Mouse (Mus musculus) naive thymus-derived CD4-positive, alpha-beta T cell, adult 2 months (primary cell): ENCODE measurements around the gene Gm45837.

Source experiments
- DNase-seq: peaks from one replicate; pipeline ENCODE4 v3.0.0-alpha.2; 2011; ENCODE audit warnings: low read depth

Gene Gm45837

GRCm38 (mm10) chr7:101391909-101392479 is 18.7 kb upstream of the Gm45837 start:
- DNase-seq = no peak

GRCm38 (mm10) chr7:101393015-101393414 is 17.7 kb upstream of the Gm45837 start:
- no peak for DNase-seq

GRCm38 (mm10) chr7:101393694-101394504 is 16.8 kb upstream of the Gm45837 start:
- DNase-seq = no peak

- no peak for DNase-seq
These were observed 16.1 kb upstream of the Gm45837 start for GRCm38 (mm10) chr7:101394569-101394968.

GRCm38 (mm10) chr7:101395471-101395870 is 15.2 kb upstream of the Gm45837 start:
- no peak for DNase-seq

- no peak for DNase-seq
These were observed 13.5 kb upstream of the Gm45837 start for GRCm38 (mm10) chr7:101397175-101397574.

- no peak for DNase-seq
These were observed 9.2 kb upstream of the Gm45837 start for GRCm38 (mm10) chr7:101401510-101401909.

GRCm38 (mm10) chr7:101403831-101404230 is 6.9 kb upstream of the Gm45837 start:
- DNase-seq = no peak

- DNase-seq = peak; percentile 93
These were observed 2.1 kb downstream of the Gm45837 start for GRCm38 (mm10) chr7:101412796-101413195.

- DNase-seq = peak; percentile 38
These were observed 3.5 kb downstream of the Gm45837 start for GRCm38 (mm10) chr7:101414209-101414608.

- DNase-seq = no peak
These were observed 4.2 kb downstream of the Gm45837 start for GRCm38 (mm10) chr7:101414661-101415511.

- DNase-seq = no peak
These were observed 4.9 kb downstream of the Gm45837 start for GRCm38 (mm10) chr7:101415512-101416100.

- no peak for DNase-seq
These were observed 5.7 kb downstream of the Gm45837 start for GRCm38 (mm10) chr7:101416391-101416790.

GRCm38 (mm10) chr7:101419013-101419770 is 8.5 kb downstream of the Gm45837 start:
- DNase-seq = peak; percentile 32

GRCm38 (mm10) chr7:101421529-101421928 is 10.8 kb downstream of the Gm45837 start, which contains the start of gene Pde2a:
Gene Pde2a (plus strand): TSS chr7:101421691.
- DNase-seq = no peak

GRCm38 (mm10) chr7:101422069-101422468 is 11.4 kb downstream of the Gm45837 start:
- no peak for DNase-seq

- DNase-seq = no peak
These were observed 12.0 kb downstream of the Gm45837 start for GRCm38 (mm10) chr7:101422646-101423045.

GRCm38 (mm10) chr7:101423970-101424369 is 13.3 kb downstream of the Gm45837 start:
- no peak for DNase-seq

GRCm38 (mm10) chr7:101426692-101427091 is 16.0 kb downstream of the Gm45837 start:
- DNase-seq = no peak

GRCm38 (mm10) chr7:101427736-101428135 is 17.1 kb downstream of the Gm45837 start:
- DNase-seq = peak; percentile 74

- DNase-seq = no peak
These were observed 24.4 kb downstream of the Gm45837 start for GRCm38 (mm10) chr7:101435038-101435437.
